Mouse (Mus musculus) gastrocnemius, adult 8-10 months (tissue): ENCODE results near the gene Fbl. TPM values are rescaled to one million over a fixed set of nuclear protein-coding genes. Genes with fewer than 3 reads are reported as not detected.
"Not testable (repeated sequence)": the region's sequence is repeated elsewhere in the genome, so short reads cannot be mapped to it uniquely, and the experiment has no call there.

Source experiments
- DNase-seq, 2 experiments: peaks; one replicate each; pipeline ENCODE4 v3.0.0; 2022; ENCODE audit warnings: low spot score in 2 of 2
- total RNA-seq, 4 experiments: library from RNA; stranded (reverse); gene quantifications; 2 replicates each; pipeline ENCODE4 v1.2.4; 2022

Gene Fbl
- total RNA-seq, 4 experiments from 2014 or later = 16.8 to 25.3 (median 18.6) TPM

DNA sequence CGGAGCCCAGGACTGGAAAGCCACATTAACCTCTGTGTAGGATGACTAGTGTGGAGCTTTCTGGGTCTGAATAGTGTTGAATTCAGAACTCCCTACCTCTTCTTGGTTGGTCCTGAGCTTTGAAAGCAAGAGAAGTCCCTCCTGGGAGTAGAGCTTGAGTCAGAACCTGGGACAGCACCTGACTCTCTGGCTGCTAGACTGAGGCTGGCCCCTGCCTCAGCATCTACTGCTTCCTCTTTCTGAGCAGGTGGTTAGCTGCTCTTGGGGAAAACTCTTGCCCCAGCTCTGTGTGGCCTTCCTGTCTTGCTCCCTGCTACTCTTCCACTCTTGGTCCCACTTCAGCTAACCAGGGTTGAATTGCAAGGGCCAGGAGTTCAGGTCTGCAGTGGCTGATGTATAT lies 22.4 kb downstream of the Fbl start:
- DNase-seq = no peak

DNA sequence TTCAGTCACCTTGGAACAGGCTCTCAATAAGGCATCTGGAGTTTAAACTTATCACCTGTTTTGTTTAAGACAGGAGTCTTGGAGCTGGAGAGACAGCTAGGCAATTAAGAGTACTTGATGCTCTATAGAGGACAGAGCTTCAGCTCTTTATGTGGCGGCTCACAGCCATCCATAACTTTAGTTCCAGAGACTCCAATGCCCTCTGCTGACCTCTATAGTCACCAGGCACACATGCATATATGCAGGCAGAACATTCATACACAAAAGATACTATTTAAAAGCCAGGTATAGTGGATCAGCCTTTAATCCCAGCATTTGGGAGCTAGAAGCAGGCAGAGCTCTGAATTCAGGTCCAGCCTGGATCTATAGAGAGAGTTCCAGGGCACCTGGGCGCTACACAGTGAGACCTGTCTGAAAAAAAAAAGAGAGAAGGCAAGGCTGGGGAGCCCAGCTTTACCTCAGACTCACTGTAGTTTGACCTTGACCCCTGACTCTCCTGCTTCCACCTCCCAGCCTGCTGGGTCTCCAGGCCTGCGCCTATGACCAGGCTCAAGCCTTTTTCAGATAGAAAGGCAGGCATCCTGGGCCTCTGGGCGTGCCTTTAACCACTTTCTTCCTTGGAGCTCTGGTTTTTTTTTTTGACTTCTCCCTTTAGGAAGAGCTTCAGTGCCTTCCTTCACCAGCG lies 26.0 kb downstream of the Fbl start:
- DNase-seq = no peak

DNA sequence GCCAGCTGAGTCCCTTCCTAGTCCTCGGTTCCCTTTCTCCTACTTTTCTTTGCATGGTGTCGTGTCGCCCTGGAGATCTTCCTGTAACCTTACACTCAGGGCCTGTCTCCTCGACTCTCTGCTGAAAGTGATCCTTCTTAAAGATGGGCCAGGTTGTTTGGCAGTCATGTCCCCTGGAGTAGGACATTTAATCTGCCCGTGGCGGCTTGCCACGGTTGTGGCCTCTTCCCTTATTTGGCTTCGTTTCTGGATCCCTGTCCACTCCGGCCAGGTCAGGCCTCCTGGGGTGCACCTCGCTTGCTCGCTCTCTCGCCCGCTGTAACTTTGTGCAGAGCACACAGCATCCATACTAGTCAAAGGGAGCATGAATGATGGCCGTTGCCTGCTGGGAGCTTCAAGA lies 27.0 kb downstream of the Fbl start:
- peak; percentile 83 to 89 for DNase-seq

DNA sequence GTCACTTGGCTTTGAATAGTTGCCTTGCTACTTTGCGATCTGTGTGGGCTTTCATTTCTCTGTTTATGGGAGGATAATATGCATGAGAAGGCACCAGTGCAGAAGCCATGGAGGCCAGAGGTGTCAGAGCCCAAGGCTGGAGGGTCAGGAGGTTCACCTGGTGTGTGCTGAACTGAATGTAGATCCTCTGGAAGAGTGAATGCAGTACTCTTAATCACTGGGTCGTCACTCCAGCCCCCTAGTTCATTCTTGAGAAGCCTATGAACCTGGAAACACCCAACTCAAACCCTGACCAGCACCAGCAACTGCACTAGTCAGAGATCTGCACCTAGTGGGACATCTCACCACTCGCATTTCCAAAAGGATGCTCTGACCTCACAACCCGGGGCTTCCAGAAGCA lies 29.5 kb downstream of the Fbl start:
- no peak for DNase-seq

- DNase-seq = peak; percentile 84 to 91
Measured at GRCm38 (mm10) chr7:28203207-28204108, 33.9 kb downstream of the Fbl start.

GRCm38 (mm10) chr7:28206044-28206600 lies 36.6 kb downstream of the Fbl start:
- DNase-seq = no peak

GRCm38 (mm10) chr7:28208396-28208987 lies 39.0 kb downstream of the Fbl start:
- DNase-seq = no peak

DNA sequence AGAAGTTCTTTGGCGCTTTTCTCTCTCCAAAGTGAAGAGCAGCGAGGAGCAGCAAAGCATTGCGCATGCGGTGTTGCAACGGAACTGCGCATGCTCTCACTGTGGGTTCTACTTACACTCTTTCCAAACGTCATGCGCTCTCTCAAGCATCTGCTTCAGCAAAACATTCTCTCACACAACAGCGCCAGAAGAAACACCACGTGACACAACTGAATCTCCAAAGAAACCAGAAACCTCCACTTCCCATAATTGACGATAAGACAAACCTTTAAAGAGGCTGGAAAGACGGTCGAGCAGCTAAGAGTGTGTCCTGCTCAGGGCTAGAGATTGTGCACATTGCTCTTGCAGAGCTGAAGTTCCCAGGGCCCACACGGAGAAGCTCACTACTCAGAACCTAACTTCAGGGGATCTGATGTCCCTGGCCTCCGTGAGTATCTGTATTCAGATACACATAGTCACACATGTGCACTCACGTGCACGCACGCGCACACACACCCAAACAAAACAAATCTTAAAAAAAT lies 39.5 kb downstream of the Fbl start:
- DNase-seq = peak; percentile 48 to 60

DNA sequence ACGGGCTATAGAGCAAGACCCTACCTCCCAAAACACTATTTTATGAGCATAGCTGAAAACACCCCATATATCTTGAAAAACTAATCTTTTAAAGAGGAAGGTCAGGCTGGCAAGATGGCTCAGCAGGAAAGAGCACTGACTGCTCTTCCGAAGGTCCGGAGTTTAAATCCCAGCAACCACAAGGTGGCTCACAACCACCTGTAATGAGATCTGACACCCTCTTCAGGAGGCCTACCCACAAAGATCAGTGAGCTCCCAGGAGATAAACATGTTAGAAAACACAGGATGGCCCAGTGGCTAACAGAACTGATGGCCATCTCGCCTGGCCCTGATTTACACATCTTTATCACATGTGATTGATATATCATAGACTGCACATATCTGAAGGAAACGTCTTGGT lies 41.2 kb downstream of the Fbl start:
- no peak for DNase-seq

- peak; percentile 37 to 38 for DNase-seq
Measured at GRCm38 (mm10) chr7:28214142-28214541, 44.6 kb downstream of the Fbl start.

DNA sequence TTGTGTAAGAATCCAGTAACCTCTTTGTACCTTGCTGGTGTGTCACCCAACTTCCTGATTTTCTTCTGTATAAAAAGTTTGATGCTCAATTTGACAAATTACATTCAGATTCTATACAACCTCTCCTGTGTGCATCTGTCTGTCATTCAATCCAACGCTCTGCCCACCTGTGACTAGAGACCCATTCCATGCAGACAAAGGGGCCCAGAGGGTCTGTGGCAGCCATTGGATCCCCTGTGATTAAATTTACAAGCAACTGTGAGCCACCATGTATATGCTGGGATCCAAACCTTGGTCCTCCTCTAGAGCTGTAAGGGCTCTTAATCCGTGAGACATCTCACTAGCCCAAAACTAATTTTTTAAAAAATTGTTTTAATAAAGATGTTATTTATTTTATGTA lies 46.4 kb downstream of the Fbl start:
- DNase-seq = not testable (repeated sequence)

GRCm38 (mm10) chr7:28217811-28218210 lies 48.3 kb downstream of the Fbl start:
- DNase-seq = not testable (repeated sequence)

DNA sequence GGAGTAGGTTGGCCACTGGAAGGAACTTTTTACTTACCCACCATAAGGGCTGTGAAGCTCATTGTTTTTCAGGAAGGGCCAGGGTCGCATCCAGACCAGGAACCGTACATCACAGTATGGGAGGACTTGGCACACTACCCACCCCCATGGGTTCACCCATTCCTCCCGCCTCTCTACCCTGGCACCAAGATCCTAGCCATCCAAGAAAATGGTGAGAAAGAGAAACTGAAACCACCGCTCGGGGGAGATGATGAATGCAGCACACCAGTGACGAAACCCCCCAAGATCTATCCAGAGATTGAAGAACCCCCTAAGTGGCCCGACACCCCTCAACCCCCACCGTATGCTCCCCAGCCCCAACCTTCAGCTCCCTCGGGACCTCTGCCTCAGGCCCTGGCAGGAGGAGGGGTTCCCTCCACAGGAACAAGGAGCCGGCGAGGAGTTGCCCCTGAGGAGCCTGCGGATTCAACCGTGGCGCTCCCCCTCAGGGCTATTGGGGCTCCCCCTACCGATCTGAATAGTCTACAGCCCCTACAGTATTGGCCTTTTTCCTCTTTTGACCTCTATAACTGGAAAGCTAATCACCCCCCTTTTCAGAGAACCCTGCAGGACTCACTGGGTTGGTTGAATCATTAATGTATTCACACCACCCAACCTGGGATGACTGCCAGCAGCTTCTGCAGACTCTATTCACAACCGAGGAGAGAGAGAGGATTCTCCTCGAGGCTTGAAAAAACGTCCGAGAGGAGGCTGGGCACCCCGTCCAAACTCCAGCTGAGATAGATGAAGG lies 49.6 kb downstream of the Fbl start:
- DNase-seq = not testable (repeated sequence)

- DNase-seq = not testable (repeated sequence)
Measured at GRCm38 (mm10) chr7:28226836-28227235, 57.3 kb downstream of the Fbl start.

DNA sequence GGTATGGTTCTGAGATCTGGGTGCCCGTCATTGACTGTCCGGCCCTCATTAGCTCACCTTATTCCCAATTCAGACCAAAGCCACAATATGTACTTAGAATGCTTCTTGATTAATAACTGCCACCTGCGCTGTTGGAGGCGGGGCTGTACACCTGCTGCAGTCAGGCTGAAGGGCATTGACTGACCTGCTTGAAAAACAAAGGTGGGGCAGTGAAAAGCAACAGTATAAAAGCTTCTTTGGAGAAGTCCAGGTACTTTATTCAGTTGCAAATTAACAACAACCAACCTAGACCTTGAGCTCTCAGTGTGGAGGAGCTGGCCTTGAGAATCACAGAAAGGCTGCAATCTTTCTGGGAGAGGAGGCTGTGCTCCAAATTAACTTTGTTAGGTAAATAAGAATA lies 57.9 kb downstream of the Fbl start:
- DNase-seq = not testable (repeated sequence)

Other genes with a start within 250 kb of the Fbl start
- gene Zfp974, start 240.2 kb upstream of the Fbl start, total RNA-seq = 1 to 10 TPM; 2.3 to 5.6 (median 3.8) TPM
- gene Zfp780b, start 190.5 kb upstream of the Fbl start, total RNA-seq = 10 to 100 TPM in 1 of 4 experiments, 1 to 10 TPM in 3; 7.0 to 10.9 (median 8.2) TPM
- under 1 TPM; 0.15 to 0.65 (median 0.29) TPM for gene Zfp850, start 155.6 kb upstream of the Fbl start, total RNA-seq
- gene Psmc4, start 119.6 kb upstream of the Fbl start, total RNA-seq = 10 to 100 TPM; 96.1 to 99.7 (median 97.2) TPM
- under 1 TPM in 1 of 4 experiments, not detected in 3; 0.08 TPM for gene Fcgbp, start 98.5 kb upstream of the Fbl start, total RNA-seq
- not detected for gene 9530053A07Rik, start 40.2 kb upstream of the Fbl start, total RNA-seq
- gene Dyrk1b, start 9.8 kb downstream of the Fbl start, total RNA-seq = 10 to 100 TPM; 58.2 to 74.5 (median 66.1) TPM
- gene Eid2, start 98.2 kb downstream of the Fbl start, total RNA-seq = 1 to 10 TPM; 5.6 to 5.9 (median 5.8) TPM
- 1 to 10 TPM; 5.1 to 7.2 (median 6.3) TPM for gene Eid2b, start 108.0 kb downstream of the Fbl start, total RNA-seq
- gene Selenov, start 121.5 kb downstream of the Fbl start, total RNA-seq = not detected
- gene Dll3, start 132.5 kb downstream of the Fbl start, total RNA-seq = not detected
- 10 to 100 TPM; 39.4 to 49.9 (median 45.0) TPM for gene Timm50, start 142.4 kb downstream of the Fbl start, total RNA-seq
- 10 to 100 TPM; 61.6 to 76.5 (median 73.0) TPM for gene Supt5, start 169.0 kb downstream of the Fbl start, total RNA-seq
- gene Rps16, start 180.9 kb downstream of the Fbl start, total RNA-seq = 100 to 1,000 TPM; 442 to 558 (median 490) TPM
- 1 to 10 TPM; 2.0 to 3.3 (median 2.6) TPM for gene Plekhg2, start 202.9 kb downstream of the Fbl start, total RNA-seq
- gene Zfp36, start 210.5 kb downstream of the Fbl start, total RNA-seq = 10 to 100 TPM in 2 of 4 experiments, 1 to 10 TPM in 2; 6.5 to 25.6 (median 9.0) TPM
- gene Med29, start 223.0 kb downstream of the Fbl start, total RNA-seq = 10 to 100 TPM; 19.3 to 24.6 (median 20.5) TPM
- gene Paf1, start 223.2 kb downstream of the Fbl start, total RNA-seq = 10 to 100 TPM; 19.8 to 32.6 (median 24.8) TPM